Mouse (Mus musculus) lung, postnatal 36 days (tissue): ENCODE data around the gene Epha1.

Source experiments
- DNase-seq: peaks from one replicate; pipeline ENCODE4 v3.0.0; 2022; ENCODE audit warnings: mixed read lengths

The Epha1 gene

DNA sequence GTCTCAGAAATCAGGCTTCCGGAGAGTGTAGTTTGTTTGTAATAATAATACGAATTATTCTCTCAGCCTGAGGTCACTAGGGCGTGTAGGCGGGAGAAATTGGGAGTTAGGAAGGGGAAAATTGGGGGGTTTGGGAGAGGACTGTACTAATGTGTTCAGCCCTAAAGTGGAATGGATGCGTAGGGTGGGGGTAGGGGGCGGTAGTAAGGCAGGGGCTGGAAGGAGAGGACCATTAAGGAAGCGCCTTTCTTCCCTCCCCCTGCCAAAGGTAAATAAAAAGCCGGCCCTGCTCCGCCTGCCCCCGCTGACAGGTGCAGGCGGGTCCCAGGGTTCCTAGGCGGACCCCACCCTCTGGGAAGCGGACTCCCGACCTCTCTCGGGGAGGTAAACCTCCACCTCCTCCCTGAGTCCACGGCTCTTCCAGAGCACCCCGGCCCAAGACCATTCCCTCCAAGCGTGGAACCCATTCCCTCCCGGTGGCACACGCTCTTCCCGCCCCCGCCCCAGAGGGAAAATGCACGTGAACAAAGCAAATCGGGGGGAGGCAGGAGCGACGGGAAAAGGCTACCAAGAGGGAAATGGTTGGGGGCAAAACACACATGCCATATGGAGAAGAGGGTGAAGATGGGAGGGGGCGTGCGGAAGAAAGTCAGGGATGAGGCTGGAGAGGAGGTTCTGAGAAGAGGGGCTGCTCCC is 49.5 kb downstream of the Epha1 start:
- DNase-seq = no peak

DNA sequence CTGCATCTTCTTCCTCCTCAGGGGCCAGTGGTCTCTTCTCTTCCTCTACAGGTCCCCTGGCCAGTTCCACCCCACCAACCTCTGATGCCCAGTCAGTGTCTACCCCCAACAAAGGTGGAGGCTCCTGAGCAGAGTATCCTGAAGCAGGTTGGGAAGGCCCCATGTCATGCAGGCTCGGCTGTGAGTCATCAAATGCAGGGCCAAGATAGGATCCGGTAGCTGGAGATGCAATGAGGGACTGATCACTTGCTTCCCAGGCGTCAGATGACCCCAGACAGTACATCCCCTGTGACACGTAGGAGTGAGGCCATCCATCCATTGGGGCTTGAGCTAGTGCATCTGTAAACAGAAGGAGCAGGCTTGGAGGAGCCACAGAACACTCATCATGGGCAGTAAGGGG is 54.8 kb downstream of the Epha1 start:
- DNase-seq = no peak

DNA sequence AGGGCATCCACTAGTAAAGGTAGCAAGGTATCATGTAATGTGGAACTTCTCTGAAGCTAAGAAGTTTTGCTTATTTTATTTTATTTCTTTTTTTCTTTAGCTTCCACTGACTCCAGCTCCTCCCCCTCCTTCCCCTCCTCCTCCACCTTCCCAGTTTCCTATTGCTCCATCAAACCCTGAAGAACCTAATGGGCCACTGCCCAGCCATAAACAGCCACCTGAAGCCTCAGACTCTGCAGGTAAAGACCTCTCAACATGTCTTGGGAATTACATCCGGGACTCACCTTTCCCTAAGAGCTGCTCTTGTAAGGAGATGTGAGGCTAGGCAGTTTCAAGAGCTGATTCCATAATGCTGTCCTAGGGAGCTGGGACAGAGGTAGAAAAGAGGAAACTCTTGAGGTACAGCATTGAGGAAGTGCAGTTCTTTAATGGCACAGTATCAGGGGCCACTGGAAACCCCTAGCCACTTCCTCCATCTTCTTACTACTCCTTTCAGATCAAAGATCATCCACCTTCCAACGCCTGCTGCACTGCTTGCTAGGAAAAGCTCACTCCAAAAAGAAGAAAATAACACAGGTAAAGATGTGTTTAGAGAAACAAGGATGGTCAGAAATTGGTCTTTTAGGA is 62.5 kb downstream of the Epha1 start:
- DNase-seq = peak; percentile 21

DNA sequence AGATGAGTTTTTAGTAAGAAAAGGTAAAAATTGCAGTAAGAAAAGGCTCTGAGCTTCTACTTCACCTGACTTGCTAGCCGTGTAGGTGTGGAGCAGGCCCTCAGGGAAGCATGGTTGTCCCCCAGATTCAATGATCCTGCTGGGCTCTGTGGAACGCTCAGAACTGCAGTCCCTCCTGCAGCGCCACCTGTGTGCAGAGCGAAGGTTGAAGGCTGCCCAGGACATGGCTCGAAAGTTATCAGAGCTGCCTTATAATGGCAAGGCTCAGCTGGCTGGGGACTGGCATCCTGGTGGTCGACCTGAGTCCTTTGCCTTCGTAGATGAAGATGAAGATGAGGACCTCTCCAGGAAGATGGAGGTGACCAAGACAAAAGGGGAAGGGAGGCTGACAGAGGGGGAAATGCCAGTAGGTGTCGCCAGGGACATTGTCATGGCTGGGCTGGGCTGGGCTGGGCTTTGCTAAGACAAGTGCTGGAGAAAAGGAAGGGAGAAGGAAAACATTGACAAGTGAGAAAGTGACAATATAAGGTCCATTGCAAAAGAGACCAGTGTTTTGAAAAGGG is 63.2 kb downstream of the Epha1 start:
- DNase-seq = peak; percentile 15
